Mouse (Mus musculus) retina, embryonic 14.5 days (tissue): ENCODE measurements around the gene Prkce.

ENCODE experiments used
- DNase-seq: peaks from one replicate; pipeline ENCODE4 v3.0.0-alpha.2; 2015; ENCODE audit warnings: low spot score

Prkce gene

GRCm38 (mm10) chr17:86412141-86412540 is 244.6 kb downstream of the Prkce start:
- no peak for DNase-seq

- no peak for DNase-seq
These were observed 247.0 kb downstream of the Prkce start for GRCm38 (mm10) chr17:86414608-86415007.

- no peak for DNase-seq
These were observed 248.4 kb downstream of the Prkce start for GRCm38 (mm10) chr17:86415989-86416388.

GRCm38 (mm10) chr17:86418334-86418733 is 250.7 kb downstream of the Prkce start:
- no peak for DNase-seq

- no peak for DNase-seq
These were observed 251.6 kb downstream of the Prkce start for GRCm38 (mm10) chr17:86419199-86419598.

GRCm38 (mm10) chr17:86420646-86421338 is 253.2 kb downstream of the Prkce start:
- no peak for DNase-seq

- no peak for DNase-seq
These were observed 254.4 kb downstream of the Prkce start for GRCm38 (mm10) chr17:86422023-86422422.

- peak; percentile 24 for DNase-seq
These were observed 262.3 kb downstream of the Prkce start for GRCm38 (mm10) chr17:86429877-86430276.

GRCm38 (mm10) chr17:86433117-86433516 is 265.5 kb downstream of the Prkce start:
- no peak for DNase-seq

- no peak for DNase-seq
These were observed 266.2 kb downstream of the Prkce start for GRCm38 (mm10) chr17:86433813-86434212.

- no peak for DNase-seq
These were observed 267.2 kb downstream of the Prkce start for GRCm38 (mm10) chr17:86434781-86435180.

- DNase-seq = no peak
These were observed 268.0 kb downstream of the Prkce start for GRCm38 (mm10) chr17:86435570-86435969.

- no peak for DNase-seq
These were observed 268.4 kb downstream of the Prkce start for GRCm38 (mm10) chr17:86435984-86436383.

- DNase-seq = no peak
These were observed 269.2 kb downstream of the Prkce start for GRCm38 (mm10) chr17:86436583-86437370.

GRCm38 (mm10) chr17:86437516-86438277 is 270.1 kb downstream of the Prkce start:
- DNase-seq = no peak

- no peak for DNase-seq
These were observed 270.7 kb downstream of the Prkce start for GRCm38 (mm10) chr17:86438278-86438661.

- no peak for DNase-seq
These were observed 271.2 kb downstream of the Prkce start for GRCm38 (mm10) chr17:86438763-86439162.

GRCm38 (mm10) chr17:86441098-86441497 is 273.5 kb downstream of the Prkce start:
- DNase-seq = no peak

GRCm38 (mm10) chr17:86443886-86444285 is 276.3 kb downstream of the Prkce start:
- no peak for DNase-seq

- peak; percentile 95 for DNase-seq
These were observed 277.2 kb downstream of the Prkce start for GRCm38 (mm10) chr17:86444578-86445419.

- no peak for DNase-seq
These were observed 277.8 kb downstream of the Prkce start for GRCm38 (mm10) chr17:86445420-86445720.

- DNase-seq = no peak
These were observed 278.3 kb downstream of the Prkce start for GRCm38 (mm10) chr17:86445900-86446299.
